Mouse (Mus musculus) urinary bladder, postnatal 4 days (tissue): Measurements from ENCODE around the gene Zfp616.

Source experiments
- DNase-seq, 2 experiments: peaks; one replicate each; pipeline ENCODE4 v3.0.0; 2021 to 2022; ENCODE audit warnings: low spot score in 2 of 2

Zfp616 gene

GRCm38 (mm10) chr11:74069655-74070054 lies at the start of gene Zfp616:
Gene Zfp616 (plus strand): TSS chr11:74069955.
- DNase-seq, result no peak

- DNase-seq, result no peak
Measured at GRCm38 (mm10) chr11:74051347-74051746, 18.4 kb upstream of the Zfp616 start.

GRCm38 (mm10) chr11:74056451-74056850 lies 13.3 kb upstream of the Zfp616 start, which contains the start of the genes Olfr139 and Olfr399:
Gene Olfr139 (minus strand): TSS chr11:74056551.
Gene Olfr399 (minus strand): TSS chr11:74056615.
- DNase-seq, result no peak

GRCm38 (mm10) chr11:74100724-74101123 lies 31.0 kb downstream of the Zfp616 start:
- no peak for DNase-seq

- no peak for DNase-seq
Measured at GRCm38 (mm10) chr11:74101507-74101906, 31.8 kb downstream of the Zfp616 start.

- DNase-seq, result no peak
Measured at GRCm38 (mm10) chr11:74105066-74105465, 35.3 kb downstream of the Zfp616 start.

- DNase-seq, result no peak
Measured at GRCm38 (mm10) chr11:74113412-74113811, 43.7 kb downstream of the Zfp616 start, which contains the start of gene Olfr401. Gene Olfr401 (plus strand): TSS chr11:74113712.
